Mouse (Mus musculus) embryo, embryonic 11 days (tissue): Measurements from ENCODE around the gene Zc4h2.

Source experiments
- DNase-seq: peaks from one replicate; pipeline ENCODE4 v3.0.0-alpha.2; 2015

Zc4h2 gene

GRCm38 (mm10) chrX:95657804-95658599 is at the start of gene Zc4h2:
TSS of gene Zc4h2 (minus strand) at chrX:95658509.
- DNase-seq, result peak; percentile 87

DNA sequence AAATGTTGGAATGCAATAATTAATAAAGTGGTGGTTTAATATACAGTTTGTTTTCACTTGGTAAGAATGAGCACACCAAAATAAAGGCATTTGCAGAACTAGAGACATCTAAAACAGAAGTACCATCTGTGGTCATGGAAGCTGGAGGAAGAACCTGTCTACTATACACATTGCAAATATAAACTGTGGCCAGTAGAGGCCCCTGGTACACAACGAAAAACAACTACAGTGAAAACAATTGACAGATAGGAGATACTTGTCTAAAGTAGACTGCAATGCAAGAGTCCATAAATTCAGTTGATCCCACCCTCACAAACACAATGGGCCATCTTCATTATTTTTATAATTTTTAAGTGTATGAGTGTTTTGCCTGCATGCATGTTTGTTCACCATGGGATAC is 28.8 kb upstream of the Zc4h2 start:
- no peak for DNase-seq

DNA sequence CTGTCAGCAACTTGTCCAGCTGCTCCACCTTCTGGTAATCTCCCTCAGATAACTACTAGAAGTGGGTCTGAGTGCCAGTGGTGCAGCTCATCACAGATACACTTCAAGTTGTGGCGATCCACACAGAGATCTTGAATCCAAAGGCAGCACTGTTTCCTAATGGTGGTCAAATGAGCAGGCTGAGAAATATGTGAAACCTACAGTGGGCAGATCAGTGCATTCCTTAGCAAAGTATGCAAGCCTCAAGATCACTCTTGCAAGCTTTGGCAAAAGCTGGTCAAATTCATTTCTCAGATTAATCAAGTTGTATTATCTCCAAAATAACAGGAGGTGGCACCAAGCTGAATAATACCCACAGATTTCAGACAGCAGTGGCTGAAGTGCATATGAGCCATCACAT is 23.9 kb upstream of the Zc4h2 start:
- DNase-seq, result no peak

- DNase-seq, result no peak
Observed at GRCm38 (mm10) chrX:95658600-95659084, 333 bp upstream of the Zc4h2 start.

- peak; percentile 5 for DNase-seq
Observed at GRCm38 (mm10) chrX:95600609-95601008, 57.7 kb downstream of the Zc4h2 start.
